Mouse (Mus musculus) neural tube, embryonic 15.5 days (tissue): ENCODE measurements around the gene 2810459M11Rik. TPM values are rescaled to one million over a fixed set of nuclear protein-coding genes. Genes with fewer than 3 reads are reported as not detected.
A peak's percentile ranks its signal among the peaks of the same experiment; 100 is the strongest.

Experiments used
- ATAC-seq: fragments of 200-750 bp; cut with Nextera tagmentation; 2 replicates; pipeline ENCODE4 v1.8.0; 2017; ENCODE audit warnings: mild to moderate bottlenecking, moderate TSS enrichment, moderate library complexity; ENCODE audit not compliant: low FRiP score
- H3K27ac ChIP-seq: fragments of 300-500 bp; sonication (generic); replicated peaks from 2 replicates; pipeline ENCODE4 v1.5.1; 2015; ENCODE audit warnings: mild to moderate bottlenecking, inconsistent platforms
- H3K27me3 ChIP-seq: fragments of 300-500 bp; sonication (generic); replicated peaks from 2 replicates; pipeline ENCODE4 v1.6.1; 2015; ENCODE audit warnings: inconsistent platforms
- H3K36me3 ChIP-seq: fragments of 300-500 bp; sonication (generic); 2 replicates; pipeline ENCODE4 v1.6.1; 2015; ENCODE audit warnings: inconsistent platforms
- H3K4me1 ChIP-seq: fragments of 300-500 bp; sonication (generic); 2 replicates; pipeline ENCODE4 v1.6.1; 2015; ENCODE audit warnings: inconsistent platforms
- H3K4me2 ChIP-seq: fragments of 300-500 bp; sonication (generic); 2 replicates; pipeline ENCODE4 v1.6.1; 2015; ENCODE audit warnings: inconsistent platforms, mild to moderate bottlenecking, moderate library complexity
- H3K4me3 ChIP-seq: fragments of 300-500 bp; sonication (generic); replicated peaks from 2 replicates; pipeline ENCODE4 v1.5.1; 2015; ENCODE audit warnings: mild to moderate bottlenecking, inconsistent platforms
- H3K9ac ChIP-seq: fragments of 300-500 bp; sonication (generic); replicated peaks from 2 replicates; pipeline ENCODE4 v1.6.1; 2015; ENCODE audit warnings: mild to moderate bottlenecking, inconsistent platforms
- H3K9me3 ChIP-seq: fragments of 300-500 bp; sonication (generic); replicated peaks from 2 replicates; pipeline ENCODE4 v1.6.1; 2016; ENCODE audit warnings: inconsistent platforms
- WGBS: fragments of 180-500 bp; shearing (Covaris S2); methylation state at CpG from one replicate; pipeline ENCODE4 v1.1.7; 2015; ENCODE audit warnings: mixed read lengths; 5-methylcytosine and 5-hydroxymethylcytosine counted together
- polyA plus RNA-seq: library from polyadenylated mRNA; unstranded; fragments of >200 nt; fragmentation: Nextera tagmentation; extraction: Ambion mirVana; gene quantifications from 2 replicates; pipeline ENCODE4 v1.2.1, GENCODE M21; 2015

Gene 2810459M11Rik
- polyA plus RNA-seq, 1 experiment from 2014 or later = 7.2 TPM

GRCm38 (mm10) chr1:86032273-86032987 is 13.2 kb upstream of the 2810459M11Rik start:
- WGBS = 10% methylated on average over 11 of the region's 11 CpGs

DNA sequence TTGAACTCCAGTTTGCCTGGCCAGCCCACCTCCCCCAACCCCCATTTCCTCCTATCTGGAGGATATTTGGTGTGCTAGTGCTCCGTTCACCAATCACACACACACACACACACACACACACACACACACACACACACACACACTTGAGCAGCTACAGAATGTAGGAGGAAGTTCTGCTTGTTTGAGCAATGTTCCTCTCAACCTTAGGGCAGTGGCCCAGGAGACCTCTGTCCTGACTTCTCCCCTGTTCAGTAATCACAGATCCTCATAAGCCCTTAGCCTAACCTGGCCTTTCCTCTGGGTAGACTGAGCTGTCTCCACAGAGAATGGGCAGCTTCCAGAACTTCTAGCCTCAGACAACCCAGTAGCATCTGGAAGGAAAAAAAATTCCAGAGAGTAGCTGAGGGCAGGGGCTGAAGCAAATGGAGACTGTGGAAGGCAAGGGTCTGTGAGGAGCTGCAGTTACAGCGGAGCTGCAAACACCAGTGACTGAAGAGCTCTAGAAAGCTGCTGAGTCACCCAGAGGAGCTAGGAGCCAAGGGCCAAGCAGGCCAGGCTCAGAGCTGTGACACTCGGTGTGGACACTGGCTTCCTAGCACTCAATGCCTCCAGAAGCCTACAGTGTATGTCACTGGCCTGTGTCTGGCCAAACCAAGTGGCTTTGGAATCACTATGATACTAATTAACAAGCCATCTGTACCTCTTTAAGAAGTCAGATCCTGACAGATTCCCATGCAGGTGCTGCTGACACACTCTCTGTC is 7.3 kb upstream of the 2810459M11Rik start:
- peaks cover 4% of the 10 kb centered on the region; the same call in 1 of the 2 replicates for H3K27me3 ChIP-seq
- H3K4me2 ChIP-seq = no peak overlapping the region
- WGBS = 82% methylated on average over 3 of the region's 3 CpGs
- no peak overlapping the region for H3K9ac ChIP-seq
- no peak for ATAC-seq
- H3K4me3 ChIP-seq = no peak overlapping the region
- H3K4me1 ChIP-seq = no peaks in the 10 kb centered on the region
- H3K36me3 ChIP-seq = no peaks in the 10 kb centered on the region
- H3K9me3 ChIP-seq = no peaks in the 10 kb centered on the region
- no peak overlapping the region for H3K27ac ChIP-seq

More at GRCm38 (mm10) chr1:86032273-86032987, 13.2 kb upstream of the 2810459M11Rik start:
- Histone ChIP-seq H3K9ac (no peak overlapping the region), H3K27me3 (no peaks in the 10 kb centered on the region), H3K27ac (peak overlapping the region; percentile 78), H3K4me1 (peaks cover 12% of the 10 kb centered on the region; the same call in 1 of the 2 replicates), H3K4me2 (no peak overlapping the region), H3K4me3 (no peak overlapping the region), H3K9me3 (no peaks in the 10 kb centered on the region), H3K36me3 (no peaks in the 10 kb centered on the region)
- peak; percentile 91 for ATAC-seq

DNA sequence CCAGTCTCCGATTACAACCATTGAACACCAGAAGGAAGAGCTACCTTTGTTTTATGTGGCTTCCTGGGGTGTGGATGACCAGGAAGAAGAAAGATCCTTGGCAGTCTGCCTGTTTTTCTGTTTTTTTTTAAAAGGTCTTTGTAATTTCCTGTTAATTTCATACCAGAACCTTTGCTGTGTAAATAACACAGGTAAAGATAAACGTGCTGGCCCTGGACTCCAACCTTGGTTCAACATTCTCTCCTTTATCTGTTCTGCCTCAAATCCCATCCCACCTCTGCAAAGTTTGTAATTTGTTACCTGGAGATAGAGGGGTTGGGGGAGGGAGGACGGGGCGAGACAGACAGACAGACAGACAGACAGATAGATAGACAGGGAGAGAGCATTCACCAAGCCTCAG is 5.5 kb upstream of the 2810459M11Rik start:
- Histone ChIP-seq H3K4me3 (no peak overlapping the region), H3K27me3 (peaks cover 19% of the 10 kb centered on the region), H3K9me3 (no peaks in the 10 kb centered on the region), H3K4me1 (no peaks in the 10 kb centered on the region), H3K36me3 (no peaks in the 10 kb centered on the region), H3K4me2 (no peak overlapping the region), H3K9ac (no peak overlapping the region), H3K27ac (no peak overlapping the region)
- ATAC-seq = no peak
- 71% methylated on average over 4 of the region's 4 CpGs for WGBS

- ATAC-seq = no peak
- Histone ChIP-seq H3K4me1 (peaks cover 3% of the 10 kb centered on the region; the same call in 1 of the 2 replicates), H3K27me3 (peaks cover 20% of the 10 kb centered on the region), H3K4me3 (no peak overlapping the region), H3K9me3 (no peaks in the 10 kb centered on the region), H3K27ac (no peak overlapping the region), H3K4me2 (no peak overlapping the region), H3K9ac (no peak overlapping the region), H3K36me3 (no peaks in the 10 kb centered on the region)
- 98% methylated on average over 3 of the region's 3 CpGs for WGBS
These were observed 4.8 kb upstream of the 2810459M11Rik start for GRCm38 (mm10) chr1:86040817-86041216.

GRCm38 (mm10) chr1:86045056-86045455 is 607 bp upstream of the 2810459M11Rik start:
- no peak overlapping the region for H3K9ac ChIP-seq
- peaks cover 15% of the 10 kb centered on the region for H3K4me1 ChIP-seq
- peak overlapping the region; percentile 59 for H3K4me3 ChIP-seq
- H3K9me3 ChIP-seq = no peaks in the 10 kb centered on the region
- no peak overlapping the region for H3K27ac ChIP-seq
- H3K27me3 ChIP-seq = peaks cover 48% of the 10 kb centered on the region
- H3K4me2 ChIP-seq = no peak overlapping the region; the same call in 1 of the 2 replicates
- no peak for ATAC-seq
- H3K36me3 ChIP-seq = no peaks in the 10 kb centered on the region
- WGBS = 74% methylated on average over 4 of the region's 4 CpGs

DNA sequence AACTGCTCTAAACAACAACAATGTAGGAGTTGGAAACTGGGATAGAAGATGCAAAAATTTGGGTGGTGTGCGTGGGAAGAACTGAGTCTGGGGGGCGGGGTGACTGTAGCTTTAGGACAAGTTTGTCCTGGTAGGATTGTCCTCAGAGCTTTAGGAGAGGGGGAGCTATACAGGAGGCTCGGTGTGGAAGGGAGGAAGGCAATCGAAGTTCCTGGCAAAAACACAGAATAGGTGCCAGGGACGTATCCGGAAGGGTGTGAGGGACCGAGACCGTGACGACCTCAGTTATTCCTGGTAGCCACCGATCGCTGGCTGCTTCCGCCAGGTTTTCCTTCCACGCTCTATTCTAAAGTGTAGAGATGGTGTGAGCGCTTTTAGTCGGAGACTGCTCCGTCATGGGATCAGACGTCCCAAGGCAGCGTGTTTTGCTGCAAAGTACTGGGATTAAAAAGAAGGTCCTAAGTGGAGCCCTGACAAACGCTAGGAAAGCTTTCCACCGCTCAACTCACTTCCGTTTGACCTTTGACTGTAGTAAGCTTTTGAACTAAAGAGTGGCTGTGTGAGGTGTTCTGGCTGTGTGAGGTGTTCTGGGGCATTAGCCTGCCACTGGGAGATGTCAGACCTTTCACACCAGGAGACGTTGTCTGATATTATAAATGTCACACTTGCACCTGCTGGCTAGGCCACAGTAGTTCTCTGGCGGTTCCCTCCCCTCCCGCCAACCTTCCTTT is 1.3 kb downstream of the 2810459M11Rik start:
- WGBS = 12% methylated on average over 24 of the region's 24 CpGs
- Histone ChIP-seq H3K27me3 (peaks cover 48% of the 10 kb centered on the region), H3K27ac (peak overlapping the region; percentile 71; the same call in 1 of the 2 replicates), H3K9ac (peak overlapping the region; percentile 71), H3K36me3 (no peaks in the 10 kb centered on the region), H3K4me1 (peaks cover 15% of the 10 kb centered on the region), H3K4me3 (peak overlapping the region; percentile 59), H3K4me2 (peak overlapping the region; percentile 92), H3K9me3 (no peaks in the 10 kb centered on the region)
- 0 out of 2 replicates have a peak, but pooled peaks have one; percentile 18 for ATAC-seq

GRCm38 (mm10) chr1:86048231-86048630 is 2.6 kb downstream of the 2810459M11Rik start:
- Histone ChIP-seq H3K4me3 (no peak overlapping the region), H3K9me3 (no peaks in the 10 kb centered on the region), H3K4me2 (no peak overlapping the region), H3K9ac (no peak overlapping the region), H3K27ac (no peak overlapping the region), H3K27me3 (peaks cover 45% of the 10 kb centered on the region), H3K36me3 (no peaks in the 10 kb centered on the region), H3K4me1 (peaks cover 15% of the 10 kb centered on the region)
- no peak for ATAC-seq
- 94% methylated on average over 4 of the region's 4 CpGs for WGBS

DNA sequence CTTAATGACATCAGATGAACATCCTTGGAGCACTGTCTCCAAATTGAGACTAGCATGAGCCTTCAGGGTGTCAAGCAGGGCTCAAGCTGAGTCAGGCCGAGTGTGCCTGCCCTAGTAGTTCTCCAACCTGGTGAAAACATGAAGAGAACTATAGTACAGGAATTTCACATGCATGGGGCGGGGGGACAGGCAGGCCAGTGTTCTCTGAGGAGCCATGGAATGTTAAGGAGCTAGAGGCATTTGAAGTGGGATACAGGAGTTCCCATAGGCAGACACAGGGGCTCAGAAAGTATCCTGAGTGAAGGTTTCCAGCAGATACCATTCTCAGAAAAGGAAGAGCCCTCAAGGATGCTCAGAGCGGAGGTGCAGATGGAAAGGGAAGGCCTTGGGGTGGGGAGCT is 3.1 kb downstream of the 2810459M11Rik start:
- Histone ChIP-seq H3K4me2 (no peak overlapping the region), H3K9ac (no peak overlapping the region), H3K9me3 (no peaks in the 10 kb centered on the region), H3K27ac (no peak overlapping the region), H3K4me1 (peaks cover 15% of the 10 kb centered on the region), H3K27me3 (peaks cover 40% of the 10 kb centered on the region), H3K4me3 (no peak overlapping the region), H3K36me3 (no peaks in the 10 kb centered on the region)
- WGBS = 91% methylated on average over 3 of the region's 3 CpGs
- no peak for ATAC-seq

DNA sequence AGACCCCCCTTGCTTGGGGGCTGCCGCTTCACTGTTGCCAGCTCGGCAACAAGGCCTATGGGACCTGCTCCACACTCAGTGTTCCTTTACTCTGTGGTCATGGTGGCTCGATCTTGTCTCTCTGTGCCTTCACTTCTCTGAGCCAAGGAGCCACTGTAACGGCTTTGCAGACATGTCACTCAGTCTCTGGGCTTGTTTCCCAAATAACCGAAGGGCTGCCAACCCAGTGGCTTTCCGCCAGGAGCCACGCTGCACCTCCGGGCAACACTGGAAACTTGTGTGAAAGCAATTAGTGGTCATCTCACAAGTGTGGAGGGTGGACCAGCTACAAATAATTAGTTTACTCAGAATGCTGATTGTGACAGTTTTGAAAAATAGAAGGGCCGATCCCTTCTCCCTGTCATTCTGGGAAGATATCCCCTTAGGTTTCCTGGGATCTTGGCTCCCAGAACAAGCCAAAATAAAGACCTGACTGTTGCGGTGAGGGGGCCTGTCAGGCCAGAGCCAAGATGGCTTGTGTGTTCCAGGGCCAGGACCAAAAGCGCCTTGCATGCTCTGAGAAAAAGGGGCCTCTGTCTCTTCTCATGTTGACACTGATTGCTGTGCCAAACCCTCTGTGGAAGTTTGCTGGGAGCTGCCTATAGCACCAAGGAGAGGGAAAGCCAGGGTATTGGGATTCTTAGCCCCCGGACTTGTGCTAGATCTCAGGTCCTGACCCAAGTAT is 7.7 kb downstream of the 2810459M11Rik start:
- H3K9ac ChIP-seq = no peak overlapping the region
- no peaks in the 10 kb centered on the region for H3K36me3 ChIP-seq
- ATAC-seq = peak; percentile 74
- H3K9me3 ChIP-seq = no peaks in the 10 kb centered on the region
- no peak overlapping the region for H3K4me3 ChIP-seq
- peaks cover 6% of the 10 kb centered on the region; the same call in 1 of the 2 replicates for H3K4me1 ChIP-seq
- H3K27ac ChIP-seq = peak overlapping the region; percentile 72
- H3K27me3 ChIP-seq = peaks cover 8% of the 10 kb centered on the region; the same call in 1 of the 2 replicates
- no peak overlapping the region for H3K4me2 ChIP-seq
- 71% methylated on average over 12 of the region's 12 CpGs for WGBS

GRCm38 (mm10) chr1:86054943-86055342 is 9.3 kb downstream of the 2810459M11Rik start:
- no peak overlapping the region for H3K9ac ChIP-seq
- WGBS = 16% methylated on average over 3 of the region's 3 CpGs
- no peaks in the 10 kb centered on the region for H3K36me3 ChIP-seq
- H3K27ac ChIP-seq = no peak overlapping the region; the same call in 1 of the 2 replicates
- no peak for ATAC-seq
- peaks cover 13% of the 10 kb centered on the region for H3K4me1 ChIP-seq
- no peaks in the 10 kb centered on the region for H3K27me3 ChIP-seq
- H3K4me3 ChIP-seq = no peak overlapping the region
- no peaks in the 10 kb centered on the region for H3K9me3 ChIP-seq
- H3K4me2 ChIP-seq = no peak overlapping the region

DNA sequence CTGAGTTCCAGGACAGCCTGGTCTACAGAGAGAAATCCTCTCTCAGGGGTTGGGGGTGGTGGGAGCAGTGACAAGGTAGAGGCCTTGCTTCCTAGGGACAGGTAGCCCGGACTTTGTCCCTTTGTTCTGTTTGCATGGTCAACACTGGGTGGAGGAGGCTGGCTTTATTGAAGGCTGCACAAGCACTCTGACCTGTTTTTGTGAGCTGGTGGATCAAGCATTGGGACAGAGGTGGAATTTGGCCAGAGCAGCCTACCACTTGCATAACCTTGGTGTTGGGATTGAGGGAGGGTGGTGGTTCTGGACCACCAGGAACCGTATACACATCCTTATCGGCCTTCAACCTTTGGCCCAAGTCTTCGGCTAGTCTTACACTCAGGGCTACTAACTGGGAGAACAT is 10.6 kb downstream of the 2810459M11Rik start:
- Histone ChIP-seq H3K27me3 (no peaks in the 10 kb centered on the region), H3K27ac (no peak overlapping the region), H3K9me3 (no peaks in the 10 kb centered on the region), H3K9ac (no peak overlapping the region), H3K4me2 (no peak overlapping the region), H3K4me1 (peaks cover 13% of the 10 kb centered on the region), H3K36me3 (no peaks in the 10 kb centered on the region), H3K4me3 (no peak overlapping the region)
- 90% methylated on average over 4 of the region's 4 CpGs for WGBS
- ATAC-seq = no peak
